Mouse (Mus musculus): ENCODE results near the gene Gm11492.

DNA sequence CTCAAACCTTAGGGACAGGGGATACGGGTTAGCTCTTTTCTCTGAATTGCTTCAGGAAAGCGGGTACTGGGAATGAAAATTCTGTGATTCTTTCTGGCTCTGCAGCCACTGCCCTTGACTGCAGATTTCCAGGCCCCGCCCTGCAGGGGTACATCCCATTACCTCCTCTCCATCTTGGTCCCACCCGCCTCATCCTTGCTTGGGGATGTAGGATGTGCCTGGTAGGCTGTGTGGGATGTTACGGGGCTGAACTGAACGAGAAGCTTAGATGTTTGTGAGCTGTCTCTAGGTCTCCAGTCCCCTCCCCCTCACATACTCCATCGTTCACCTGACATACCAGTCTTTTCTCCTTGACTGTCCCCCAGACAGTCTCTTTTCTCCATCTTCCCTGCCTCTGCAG, 29.5 kb downstream of the Gm11492 start:
- TF ChIP-seq POLR2A (IDR thresholded peaks at IDR 0.05; ENCODE audit: insufficient read depth, low read length): no peak
- TF ChIP-seq CTCF (IDR thresholded peaks at IDR 0.05; ENCODE audit: low read depth, low read length): no peak
